Mouse (Mus musculus) kidney, postnatal 0 days (tissue): ENCODE measurements around the gene Clec9a. TPM values are rescaled to one million over a fixed set of nuclear protein-coding genes. Genes with fewer than 3 reads are reported as not detected.

ENCODE experiments used
- ATAC-seq: fragments of 200-750 bp; cut with Nextera tagmentation; replicated peaks from 2 replicates; pipeline ENCODE4 v1.8.0; 2017; ENCODE audit warnings: low read depth, moderate number of reproducible peaks, moderate TSS enrichment, moderate library complexity; ENCODE audit not compliant: low FRiP score
- DNase-seq: peaks from one replicate; pipeline ENCODE4 v3.0.0-alpha.2; 2016; ENCODE audit warnings: low spot score
- H3K27ac ChIP-seq: fragments of 300-500 bp; sonication (generic); 2 replicates; pipeline ENCODE4 v1.5.1; 2014; ENCODE audit warnings: mild to moderate bottlenecking
- H3K27me3 ChIP-seq: fragments of 300-500 bp; sonication (generic); 2 replicates; pipeline ENCODE4 v1.6.1; 2014; ENCODE audit warnings: low read length, mixed read lengths; ENCODE audit not compliant: insufficient read depth
- H3K36me3 ChIP-seq: fragments of 300-500 bp; sonication (generic); 2 replicates; pipeline ENCODE4 v1.6.1; 2014; ENCODE audit warnings: low read length, mixed read lengths; ENCODE audit not compliant: insufficient read depth
- H3K4me1 ChIP-seq: fragments of 300-500 bp; sonication (generic); replicated peaks from 2 replicates; pipeline ENCODE4 v1.6.1; 2014; ENCODE audit warnings: antibody characterized with exemption, low read length, mixed read lengths; ENCODE audit not compliant: insufficient read depth
- H3K4me2 ChIP-seq: fragments of 300-500 bp; sonication (generic); 2 replicates; pipeline ENCODE4 v1.6.1; 2014; ENCODE audit warnings: mild to moderate bottlenecking, low read length, moderate library complexity, mixed read lengths
- H3K4me3 ChIP-seq: fragments of 300-500 bp; sonication (generic); replicated peaks from 2 replicates; pipeline ENCODE4 v1.5.1; 2014; ENCODE audit warnings: low read depth, low read length
- H3K9ac ChIP-seq: fragments of 300-500 bp; sonication (generic); 2 replicates; pipeline ENCODE4 v1.6.1; 2014; ENCODE audit warnings: low read depth, low read length
- H3K9me3 ChIP-seq: fragments of 300-500 bp; sonication (generic); replicated peaks from 2 replicates; pipeline ENCODE4 v1.6.1; 2016; ENCODE audit warnings: low read length, inconsistent platforms, mixed read lengths
- CTCF ChIP-seq: IDR thresholded peaks from 2 replicates; pipeline ENCODE4 v1.5.1; 2016; ENCODE audit warnings: antibody characterized with exemption, low read depth, mild to moderate bottlenecking, moderate library complexity
- WGBS: fragments of 180-500 bp; shearing (Covaris S2); extraction: QIAGEN DNeasy Blood & Tissue Kit; methylation state at CpG from one replicate; pipeline ENCODE4 v1.1.7; 2014; 5-methylcytosine and 5-hydroxymethylcytosine counted together
- polyA plus RNA-seq: library from polyadenylated mRNA; unstranded; fragments of >200 nt; fragmentation: Nextera tagmentation; extraction: Ambion mirVana; gene quantifications from 2 replicates; pipeline ENCODE4 v1.2.1, GENCODE M21; 2015

Gene Clec9a
- polyA plus RNA-seq, 1 experiment from 2014 or later = 0.38 TPM

GRCm38 (mm10) chr6:129436025-129436424, 27.4 kb downstream of the Clec9a start:
- WGBS = 89% methylated on average over 3 of the region's 3 CpGs
- Histone ChIP-seq H3K4me2 (no peak overlapping the region), H3K4me1 (no peaks in the 10 kb centered on the region), H3K9me3 (no peaks in the 10 kb centered on the region), H3K27ac (no peak overlapping the region), H3K27me3 (no peaks in the 10 kb centered on the region), H3K9ac (no peak overlapping the region), H3K4me3 (no peak overlapping the region), H3K36me3 (no peaks in the 10 kb centered on the region)
- no peak for DNase-seq
- no peak for TF ChIP-seq CTCF
- ATAC-seq = no peak

GRCm38 (mm10) chr6:129438033-129438432, 29.4 kb downstream of the Clec9a start:
- Histone ChIP-seq H3K27ac (no peak overlapping the region), H3K9me3 (no peaks in the 10 kb centered on the region), H3K27me3 (no peaks in the 10 kb centered on the region), H3K9ac (no peak overlapping the region), H3K4me2 (no peak overlapping the region), H3K36me3 (no peaks in the 10 kb centered on the region), H3K4me1 (no peaks in the 10 kb centered on the region), H3K4me3 (no peak overlapping the region)
- ATAC-seq (no peak), DNase-seq (no peak)
- TF ChIP-seq CTCF = no peak
- 93% methylated on average over 2 of the region's 2 CpGs for WGBS

GRCm38 (mm10) chr6:129449743-129450142, 41.1 kb downstream of the Clec9a start:
- Histone ChIP-seq H3K9ac (no peak overlapping the region), H3K9me3 (no peaks in the 10 kb centered on the region), H3K27ac (no peak overlapping the region), H3K4me2 (peak overlapping the region; percentile 35; the same call in 1 of the 2 replicates), H3K4me1 (0 out of 2 replicates have a peak, but pooled peaks cover 3% of the 10 kb centered on the region), H3K36me3 (no peaks in the 10 kb centered on the region), H3K27me3 (no peaks in the 10 kb centered on the region), H3K4me3 (no peak overlapping the region)
- no peak for TF ChIP-seq CTCF
- 58% methylated on average over 6 of the region's 6 CpGs for WGBS
- no peak for ATAC-seq
- DNase-seq = no peak

GRCm38 (mm10) chr6:129451411-129452039, 42.9 kb downstream of the Clec9a start, which contains the start of gene Clec1a:
Clec1a (minus strand) TSS chr6:129452000.
- WGBS = 50% methylated on average over 13 of the region's 13 CpGs
- TF ChIP-seq CTCF = no peak
- 0 out of 2 replicates have a peak, but pooled peaks cover 3% of the 10 kb centered on the region for H3K4me1 ChIP-seq
- ATAC-seq (no peak), DNase-seq (peak; percentile 50)
- H3K27me3 ChIP-seq = no peaks in the 10 kb centered on the region
- H3K9me3 ChIP-seq = no peaks in the 10 kb centered on the region
- no peaks in the 10 kb centered on the region for H3K36me3 ChIP-seq
- peak within 1 kb of the TSS; percentile 27; the same call in 1 of the 2 replicates for H3K27ac ChIP-seq
- H3K4me2 ChIP-seq = peak within 1 kb of the TSS; percentile 1; the same call in 1 of the 2 replicates
- H3K4me3 ChIP-seq = no peak within 1 kb of the TSS; the same call in 1 of the 2 replicates
- no peak within 1 kb of the TSS for H3K9ac ChIP-seq

GRCm38 (mm10) chr6:129471386-129471785, 62.7 kb downstream of the Clec9a start:
- Histone ChIP-seq H3K27me3 (no peaks in the 10 kb centered on the region), H3K9ac (no peak overlapping the region), H3K4me1 (no peaks in the 10 kb centered on the region), H3K36me3 (no peaks in the 10 kb centered on the region), H3K27ac (no peak overlapping the region), H3K9me3 (no peaks in the 10 kb centered on the region), H3K4me2 (no peak overlapping the region), H3K4me3 (no peak overlapping the region)
- no peak for TF ChIP-seq CTCF
- ATAC-seq (no peak), DNase-seq (no peak)
- 91% methylated on average over 6 of the region's 6 CpGs for WGBS

- H3K27ac ChIP-seq = no peak overlapping the region
- no peaks in the 10 kb centered on the region for H3K36me3 ChIP-seq
- no peaks in the 10 kb centered on the region for H3K4me1 ChIP-seq
- no peaks in the 10 kb centered on the region for H3K9me3 ChIP-seq
- H3K9ac ChIP-seq = no peak overlapping the region
- DNase-seq = peak; percentile 14
- H3K4me3 ChIP-seq = no peak overlapping the region
- 45% methylated on average over 5 of the region's 5 CpGs for WGBS
- H3K27me3 ChIP-seq = no peaks in the 10 kb centered on the region
- ATAC-seq = no peak
- H3K4me2 ChIP-seq = no peak overlapping the region
- TF ChIP-seq CTCF = no peak
These were observed 64.0 kb downstream of the Clec9a start for GRCm38 (mm10) chr6:129472627-129473026.

Other genes starting within 250 kb of the Clec9a start
- 1.0 and 1.4 TPM in 2 replicates for gene Clec2d, start 228.2 kb upstream of the Clec9a start, polyA plus RNA-seq
- gene Cd69, start 133.4 kb upstream of the Clec9a start, polyA plus RNA-seq = not detected in 2 replicates
- gene 4922502D21Rik, start 77.1 kb upstream of the Clec9a start, polyA plus RNA-seq = not detected in 2 replicates
- gene Clec12a, start 66.2 kb upstream of the Clec9a start, polyA plus RNA-seq = 0.28 and 0.71 TPM in 2 replicates
- gene Clec12b, start 23.0 kb upstream of the Clec9a start, polyA plus RNA-seq = 0.10 and 0.11 TPM in 2 replicates
- gene Clec1b, start 11.6 kb upstream of the Clec9a start, polyA plus RNA-seq = 1.5 and 1.7 TPM in 2 replicates
- 10.3 and 10.6 TPM in 2 replicates for gene Clec1a, start 43.1 kb downstream of the Clec9a start, polyA plus RNA-seq
- not detected in 2 replicates for gene Olr1, start 98.3 kb downstream of the Clec9a start, polyA plus RNA-seq
- 96.6 and 98.5 TPM in 2 replicates for gene Tmem52b, start 103.7 kb downstream of the Clec9a start, polyA plus RNA-seq
- 126 and 139 TPM in 2 replicates for gene Gabarapl1, start 124.3 kb downstream of the Clec9a start, polyA plus RNA-seq
- gene Klre1, start 169.0 kb downstream of the Clec9a start, polyA plus RNA-seq = not detected in 2 replicates
- 0.32 and 0.45 TPM in 2 replicates for gene Klrd1, start 182.9 kb downstream of the Clec9a start, polyA plus RNA-seq
- gene Klrk1, start 215.0 kb downstream of the Clec9a start, polyA plus RNA-seq = 0.14 and 0.18 TPM in 2 replicates
- not detected in 2 replicates for gene Klrc3, start 234.5 kb downstream of the Clec9a start, polyA plus RNA-seq